Mouse (Mus musculus) gastrocnemius, adult 18-20 months (tissue): ENCODE results near the gene Olfr960. TPM values are rescaled to one million over a fixed set of nuclear protein-coding genes. Genes with fewer than 3 reads are reported as not detected.

Experiments
- total RNA-seq, 2 experiments: library from RNA; stranded (reverse); gene quantifications; 2 replicates each; pipeline ENCODE4 v1.2.3; 2021

Gene Olfr960
- total RNA-seq, 2 experiments from 2014 or later: not detected

Other genes with a start within 250 kb of the Olfr960 start
- not detected for gene Olfr951, start 234.0 kb upstream of the Olfr960 start, total RNA-seq
- gene Olfr952, start 194.2 kb upstream of the Olfr960 start, total RNA-seq: not detected
- gene Olfr954, start 164.7 kb upstream of the Olfr960 start, total RNA-seq: not detected
- gene Olfr955, start 149.4 kb upstream of the Olfr960 start, total RNA-seq: not detected
- not detected for gene Olfr44, start 127.4 kb upstream of the Olfr960 start, total RNA-seq
- gene Olfr957, start 105.6 kb upstream of the Olfr960 start, total RNA-seq: not detected
- not detected for gene Olfr958, start 67.3 kb upstream of the Olfr960 start, total RNA-seq
- gene Olfr959, start 45.8 kb upstream of the Olfr960 start, total RNA-seq: not detected
- gene AW551984, start 17.0 kb upstream of the Olfr960 start, total RNA-seq: under 1 TPM; 0.38 to 0.66 TPM
- gene Olfr148, start 10.7 kb upstream of the Olfr960 start, total RNA-seq: not detected
- gene Olfr961, start 23.7 kb downstream of the Olfr960 start, total RNA-seq: not detected
- not detected for gene Olfr963, start 45.8 kb downstream of the Olfr960 start, total RNA-seq
- not detected for gene Olfr149, start 85.7 kb downstream of the Olfr960 start, total RNA-seq
- not detected for gene Olfr965, start 90.0 kb downstream of the Olfr960 start, total RNA-seq
- not detected for gene Olfr150, start 109.6 kb downstream of the Olfr960 start, total RNA-seq
- gene Olfr967, start 124.9 kb downstream of the Olfr960 start, total RNA-seq: not detected
- gene Olfr968, start 161.9 kb downstream of the Olfr960 start, total RNA-seq: not detected
- not detected for gene Olfr969, start 169.6 kb downstream of the Olfr960 start, total RNA-seq
- not detected for gene Olfr970, start 187.5 kb downstream of the Olfr960 start, total RNA-seq
- not detected for gene Olfr971, start 215.5 kb downstream of the Olfr960 start, total RNA-seq
- not detected for gene Olfr972, start 245.0 kb downstream of the Olfr960 start, total RNA-seq